Mouse (Mus musculus): Measurements from ENCODE around the gene Gm3020.
"Not testable (repeated sequence)": the region's sequence is repeated elsewhere in the genome, so short reads cannot be mapped to it uniquely, and the experiment has no call there.

Gm3020 gene

DNA sequence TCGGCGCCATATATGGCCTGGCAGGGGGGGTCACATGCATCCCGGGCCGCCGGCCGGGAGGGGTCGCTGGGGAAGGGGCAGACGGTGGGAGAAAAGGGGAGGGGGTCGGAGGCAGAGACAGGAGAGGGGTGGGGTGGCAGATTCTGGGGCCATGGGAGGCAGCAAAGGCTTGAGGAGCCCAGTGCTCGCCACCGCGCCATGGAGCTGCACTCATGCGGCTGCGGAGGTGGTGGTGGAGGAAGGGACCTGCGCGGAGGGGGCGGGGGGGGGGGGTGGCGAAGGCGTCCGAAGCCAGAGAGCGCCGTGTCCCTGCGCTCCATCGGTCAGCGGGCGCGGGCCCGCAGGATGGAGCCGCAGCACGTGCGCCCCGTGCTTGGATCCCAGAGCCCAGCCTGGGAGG is at the start of gene Gm3020:
TSS of gene Gm3020 (plus strand) at position 301 of the 400 bp plus-strand sequence.
- not testable (repeated sequence) for DNase-seq

DNA sequence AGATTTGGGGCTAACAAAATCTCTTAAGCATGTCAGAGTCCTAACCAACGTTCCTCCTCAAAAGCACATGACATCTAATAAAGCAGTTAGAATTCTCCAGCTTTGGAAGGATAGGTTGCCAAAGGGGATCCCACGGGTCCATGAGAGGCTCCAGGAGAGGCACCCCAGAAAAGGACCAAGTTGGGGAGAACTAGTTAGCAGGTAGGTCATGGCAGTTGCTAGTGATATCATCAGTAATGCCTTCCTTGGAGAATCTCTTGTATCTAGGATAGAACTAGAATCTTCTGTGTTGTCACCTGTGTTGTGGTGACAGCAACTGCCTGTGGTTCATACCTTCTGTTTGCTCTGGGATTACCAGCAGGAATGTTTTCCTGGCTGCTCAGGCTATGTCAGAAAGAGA is 17.6 kb upstream of the Gm3020 start, which contains the start of gene Gm3012:
TSS of gene Gm3012 (plus strand) at position 301 of the 400 bp plus-strand sequence.
- not testable (repeated sequence) for DNase-seq

DNA sequence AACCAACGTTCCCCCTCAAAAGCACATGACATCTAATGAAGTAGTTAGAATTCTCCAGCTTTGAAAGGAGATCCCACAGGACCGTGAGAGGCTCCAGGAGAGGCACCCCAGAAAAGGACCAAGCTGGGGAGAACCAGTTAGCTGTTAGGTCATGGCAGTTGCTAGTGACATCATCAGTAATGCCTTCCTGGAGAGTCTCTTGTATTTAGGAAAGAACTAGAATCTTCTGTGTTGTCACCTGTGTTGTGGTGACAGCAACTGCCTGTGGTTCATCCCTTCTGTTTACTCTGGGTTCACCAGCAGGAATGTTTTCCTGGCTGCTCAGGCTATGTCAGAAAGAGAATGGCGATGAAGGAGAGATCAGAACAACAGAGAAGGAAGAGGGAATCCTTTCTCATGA is 36.7 kb downstream of the Gm3020 start, which contains the start of gene Gm3043:
TSS of gene Gm3043 (plus strand) at position 301 of the 400 bp plus-strand sequence.
- not testable (repeated sequence) for DNase-seq

Data from liver (tissue).